Mouse (Mus musculus) left cerebral cortex, postnatal 14 days (tissue): ENCODE measurements at regions not wholly inside any gene's neighbourhood (a gene's known extent, or its start where the extent isn't known, plus 50 kb on each side); places are given as distances from the start of the nearest gene placed in this dataset.
A peak's percentile ranks its signal among the peaks of the same experiment; 100 is the strongest.

Experiments
- DNase-seq, 2 experiments: peaks; one replicate each; pipeline ENCODE4 v3.0.0; 2021 to 2022; ENCODE audit warnings: low spot score in 2 of 2, mixed read lengths in 1 of 2
- intact Hi-C: fragments of 180-260 bp; cut with DNase I; formaldehyde crosslinking; loops from one replicate; pipeline ENCODE4 v1.15.1; 2025

GRCm38 (mm10) chr3:41268516-41268915, 185.7 kb upstream of the Pgrmc2 start:
- no peak for DNase-seq
- intact Hi-C loops, result no loop called here

DNA sequence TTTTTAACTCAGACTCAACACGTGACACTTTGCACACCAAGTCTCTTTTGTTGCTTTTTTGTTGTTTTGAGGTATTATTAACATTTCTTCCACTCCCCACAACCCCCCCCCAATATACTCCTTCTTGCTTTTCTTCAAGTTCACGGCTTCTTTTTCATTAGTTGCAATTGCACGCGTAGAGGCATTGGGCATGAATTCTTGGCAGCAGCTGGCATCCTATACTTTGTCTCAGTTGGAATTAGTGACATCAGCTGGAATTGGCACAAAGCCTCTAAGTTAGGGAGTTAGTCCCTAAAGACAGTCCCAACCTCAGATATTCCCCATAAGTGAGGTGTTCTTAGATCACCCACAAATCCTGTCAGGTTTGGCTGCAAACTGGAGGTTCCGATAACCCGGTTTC, 183.4 kb upstream of the Pgrmc2 start:
- intact Hi-C loops, result no loop called here
- DNase-seq, result no peak

DNA sequence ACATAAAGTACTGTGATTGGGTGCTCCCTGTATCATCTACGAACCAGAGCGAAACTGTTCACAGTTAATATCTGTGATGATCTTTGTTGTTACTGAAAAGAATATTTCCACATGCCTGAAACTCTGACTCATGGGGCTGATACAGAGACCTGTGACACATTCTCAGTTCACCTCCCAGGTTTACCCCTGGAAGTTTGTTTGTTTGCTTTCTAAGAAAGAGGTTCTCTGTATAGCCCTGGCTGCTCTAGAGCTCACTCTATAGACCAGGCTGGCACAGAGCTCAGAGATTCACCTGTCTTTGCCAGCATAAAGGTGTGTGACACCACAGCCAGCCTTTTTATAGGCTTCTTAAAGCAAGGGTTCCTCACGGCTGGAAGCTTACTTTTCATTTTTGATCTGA, 182.6 kb upstream of the Pgrmc2 start:
- intact Hi-C loops, result no loop called here
- DNase-seq, result no peak

- intact Hi-C loops, result no loop called here
- DNase-seq, result no peak
Observed at GRCm38 (mm10) chr3:41258291-41258690, 175.4 kb upstream of the Pgrmc2 start.

- intact Hi-C loops, result no loop called here
Observed at GRCm38 (mm10) chr3:41244960-41245359, 162.1 kb upstream of the Pgrmc2 start.

DNA sequence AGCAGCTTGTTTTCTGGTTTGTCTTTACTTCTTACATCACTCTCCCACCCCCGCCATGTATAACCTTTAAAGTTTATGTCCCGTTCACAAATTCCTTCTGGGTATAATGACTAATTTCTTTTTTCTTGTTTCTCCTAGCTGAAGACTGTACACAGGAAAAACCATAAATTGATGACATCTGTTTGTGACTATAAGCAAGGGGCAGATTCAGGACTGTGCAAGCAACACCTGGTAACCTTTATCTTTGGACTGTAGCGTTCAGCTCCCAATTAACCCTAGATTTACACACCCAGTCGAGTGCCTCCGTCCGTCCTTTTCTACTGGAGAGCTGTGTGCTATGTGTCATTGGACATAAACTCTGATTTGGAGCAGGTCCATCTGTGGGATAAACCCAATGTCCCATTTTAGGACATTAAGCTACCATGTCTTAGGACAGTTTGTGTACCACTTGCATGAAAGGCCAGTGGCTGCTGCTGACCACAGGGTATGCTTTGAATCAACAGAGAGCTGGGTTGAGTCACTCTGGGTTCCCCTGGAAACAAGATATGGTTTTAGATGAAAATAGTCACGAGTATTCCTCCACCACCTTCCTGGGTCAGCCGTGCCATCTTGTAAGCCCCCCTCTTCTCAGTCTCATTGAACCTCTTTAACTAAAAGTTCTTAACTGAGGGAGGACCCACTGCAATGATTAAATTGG, 159.2 kb upstream of the Pgrmc2 start:
- intact Hi-C loops, result no loop called here
- DNase-seq, result no peak

More at GRCm38 (mm10) chr3:41244960-41245359, 162.1 kb upstream of the Pgrmc2 start:
- no peak for DNase-seq

- intact Hi-C loops, result no loop called here
Observed at GRCm38 (mm10) chr3:41239801-41240200, 157.0 kb upstream of the Pgrmc2 start.

DNA sequence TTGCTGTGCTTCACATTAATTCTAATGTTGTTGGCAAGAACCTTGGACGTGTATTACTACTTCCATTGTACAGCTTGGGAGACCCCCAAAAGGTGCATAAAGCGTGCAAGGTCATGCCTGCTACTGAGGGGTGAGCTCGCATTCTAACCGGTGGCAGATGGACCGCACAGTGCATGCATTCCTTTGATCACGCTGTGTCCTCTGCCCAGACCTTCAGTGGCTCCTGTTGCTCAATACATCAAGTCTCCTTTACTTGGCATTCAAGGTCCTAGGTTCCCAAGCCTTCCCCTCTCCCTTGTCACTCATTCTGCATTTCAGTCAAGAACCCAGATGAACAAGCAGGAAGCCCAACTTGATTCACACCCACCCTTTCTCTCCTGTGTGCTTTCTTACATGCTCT, 156.4 kb upstream of the Pgrmc2 start:
- intact Hi-C loops, result no loop called here
- no peak for DNase-seq

More at GRCm38 (mm10) chr3:41239801-41240200, 157.0 kb upstream of the Pgrmc2 start:
- DNase-seq, result no peak

DNA sequence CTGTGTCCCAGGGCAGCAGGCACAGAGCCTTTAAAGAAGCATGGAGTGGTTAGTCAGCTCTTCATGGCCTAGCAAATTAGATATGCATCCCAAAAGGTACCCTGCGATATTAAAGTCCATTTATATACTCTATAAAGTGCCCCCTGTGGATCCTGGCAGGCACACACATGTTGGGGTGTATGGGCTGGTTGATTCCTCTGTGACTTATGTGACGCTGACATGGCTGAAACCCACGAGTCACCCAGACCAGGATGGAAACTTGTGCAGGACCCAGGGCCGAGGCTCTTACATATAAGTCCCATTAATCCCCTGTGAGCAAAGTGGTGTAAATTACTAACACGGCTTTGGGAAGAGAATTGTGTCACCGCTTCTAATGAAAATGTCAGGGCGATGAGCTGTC, 155.2 kb upstream of the Pgrmc2 start:
- intact Hi-C loops, result no loop called here
- no peak for DNase-seq

GRCm38 (mm10) chr3:41235610-41236009, 152.8 kb upstream of the Pgrmc2 start:
- intact Hi-C loops, result no loop called here
- no peak for DNase-seq

GRCm38 (mm10) chr3:41234994-41235393, 152.1 kb upstream of the Pgrmc2 start:
- intact Hi-C loops, result no loop called here
- DNase-seq, result no peak

DNA sequence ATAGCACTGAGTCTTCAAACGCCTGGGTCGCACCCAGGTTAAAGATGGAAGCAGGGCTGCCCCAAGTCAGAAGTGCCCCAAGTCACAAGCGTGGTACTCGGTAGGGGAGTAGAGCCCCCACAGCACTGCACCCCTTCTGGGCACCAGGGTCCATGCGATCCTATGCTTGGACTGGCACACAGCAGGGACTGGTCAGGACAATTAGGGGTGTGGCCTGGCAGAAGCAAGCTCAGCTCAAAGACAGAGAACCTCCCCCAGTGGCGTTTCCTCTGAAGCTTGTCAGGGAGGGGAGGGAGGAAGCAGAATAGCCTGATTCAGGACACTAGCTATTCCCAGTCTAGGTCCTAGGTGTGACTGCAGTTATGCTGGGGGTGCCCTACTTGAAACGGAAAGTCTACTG, 151.3 kb upstream of the Pgrmc2 start:
- no peak for DNase-seq

DNA sequence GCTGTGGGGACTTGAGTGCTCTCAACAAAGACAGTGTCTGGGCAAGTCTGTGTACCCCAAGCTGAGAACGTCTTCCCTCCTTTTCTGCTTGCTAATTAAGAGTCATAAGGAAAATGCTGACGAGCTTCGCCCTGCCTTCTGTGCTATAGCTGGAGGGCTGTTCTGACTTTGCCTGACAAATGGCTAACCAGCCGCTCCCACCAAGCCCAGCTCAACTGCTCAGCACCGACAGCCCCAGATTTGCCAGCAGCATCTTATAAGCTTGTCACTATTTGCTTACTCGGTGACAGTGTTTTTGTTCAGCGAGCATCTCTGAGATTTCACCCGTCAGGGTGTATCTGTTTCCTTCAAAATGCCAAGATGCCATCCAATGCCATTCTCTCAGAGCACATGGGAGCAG, 150.6 kb upstream of the Pgrmc2 start:
- intact Hi-C loops, result no loop called here
- no peak for DNase-seq

More for the DNA sequence above, 151.3 kb upstream of the Pgrmc2 start:
- intact Hi-C loops, result no loop called here

DNA sequence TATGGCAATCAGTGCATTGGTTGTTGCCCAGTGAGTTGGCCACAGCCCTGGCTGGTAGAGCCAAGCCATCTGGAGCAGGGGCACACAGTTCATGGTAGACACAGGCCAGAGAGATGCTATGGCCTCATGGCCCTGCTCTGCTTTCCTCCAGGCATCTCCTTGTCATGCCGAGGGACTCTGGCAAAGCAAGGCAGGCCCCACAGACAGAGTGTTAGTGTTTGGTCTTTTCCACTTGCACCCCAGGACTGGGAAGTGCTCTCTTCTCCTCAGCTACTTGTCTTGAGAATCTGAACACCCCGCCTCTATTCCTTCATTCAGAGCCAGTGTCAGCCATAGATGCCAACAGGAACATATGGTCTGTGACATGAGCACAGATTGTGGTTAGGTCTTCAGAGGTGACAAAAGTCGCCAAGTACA, 148.1 kb upstream of the Pgrmc2 start:
- no peak for DNase-seq
- intact Hi-C loops, result no loop called here

GRCm38 (mm10) chr3:41229493-41229892, 146.6 kb upstream of the Pgrmc2 start:
- intact Hi-C loops, result loop anchor here (10.0 kb wide), 1 partner anchor 335 kb away; no protein-coding TSS in a partner anchor
- no peak for DNase-seq

- intact Hi-C loops, result loop anchor here (10.0 kb wide), 1 partner anchor 336 kb away; no protein-coding TSS in a partner anchor
- DNase-seq, result peak; percentile 56 to 72
Observed at GRCm38 (mm10) chr3:41228536-41228935, 145.7 kb upstream of the Pgrmc2 start.

DNA sequence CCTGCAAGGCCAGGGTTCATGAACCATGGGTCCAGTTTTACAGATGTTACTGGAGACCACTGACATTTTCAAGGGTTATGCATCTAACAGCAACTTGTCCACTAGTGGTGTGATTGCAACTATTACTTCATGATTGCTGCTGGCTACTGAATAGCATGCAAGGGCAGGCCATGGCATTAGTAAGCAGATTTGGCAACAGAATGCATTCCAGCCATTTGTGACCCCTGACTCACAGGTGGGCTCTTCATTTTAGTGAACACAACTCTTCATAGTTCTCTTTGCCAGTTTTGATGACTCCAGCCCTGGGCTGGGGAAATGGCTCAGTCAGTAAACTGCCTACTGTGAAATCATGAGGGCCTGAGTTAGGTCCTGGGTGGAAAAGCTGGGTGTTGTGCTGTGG, 137.9 kb upstream of the Pgrmc2 start:
- DNase-seq, result no peak
- intact Hi-C loops, result loop anchor here (10.0 kb wide), 1 partner anchor 344 kb away; no protein-coding TSS in a partner anchor

DNA sequence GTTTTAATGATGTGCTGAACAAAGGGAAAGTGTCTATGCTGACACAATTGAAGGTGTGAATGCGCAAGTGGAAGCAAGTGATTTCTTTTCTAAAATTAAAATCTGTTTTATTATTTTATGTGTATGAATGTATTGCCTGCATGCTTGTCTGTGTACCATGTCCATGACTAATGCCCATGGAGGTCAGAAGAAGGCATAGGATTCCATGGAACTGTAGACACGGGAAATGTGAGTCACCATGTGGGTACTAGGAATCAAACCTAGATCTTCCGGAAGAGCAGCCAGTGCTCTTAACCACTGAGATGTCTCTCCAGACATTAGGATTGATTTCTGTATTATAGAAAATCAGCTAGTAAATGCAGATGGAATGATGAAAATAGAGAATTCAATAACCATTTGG, 134.9 kb upstream of the Pgrmc2 start:
- DNase-seq, result no peak
- intact Hi-C loops, result no loop called here

DNA sequence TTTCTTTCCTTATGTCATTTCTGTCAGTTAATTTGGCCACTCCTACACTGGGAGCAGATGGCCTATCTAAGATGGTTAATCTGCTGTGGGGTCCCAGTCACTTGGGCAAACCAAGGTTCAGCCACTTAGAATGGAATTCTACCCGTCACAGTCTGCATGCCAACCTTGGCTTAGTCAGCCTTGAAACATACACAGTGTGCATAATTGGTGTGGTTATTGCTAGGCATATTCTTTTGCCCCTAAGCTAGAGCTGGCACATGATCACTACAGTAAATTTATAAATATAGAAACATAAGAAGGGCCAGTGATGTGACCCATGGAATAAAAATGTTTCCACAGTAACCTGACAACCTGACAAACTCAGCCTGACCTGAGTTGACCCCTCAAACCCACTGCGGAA, 130.7 kb upstream of the Pgrmc2 start:
- no peak for DNase-seq
- intact Hi-C loops, result no loop called here

DNA sequence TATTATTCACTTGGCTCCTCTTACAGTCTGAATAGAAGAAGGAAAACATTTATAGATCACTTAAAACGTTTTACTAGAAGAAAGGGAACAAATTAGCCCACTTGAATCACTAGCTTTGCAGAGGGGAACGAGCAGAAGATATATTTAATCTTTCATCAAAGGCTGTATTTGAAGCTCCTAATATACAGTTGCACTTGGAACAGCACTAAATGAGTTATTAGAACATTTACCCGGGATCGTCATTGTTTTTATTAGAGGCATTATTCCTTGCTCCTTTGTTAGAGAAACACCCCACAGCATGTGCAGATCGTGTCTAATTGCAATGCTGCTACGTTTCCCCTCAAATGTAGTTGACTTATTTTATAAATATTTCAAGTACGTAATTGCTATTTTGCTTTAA, 127.5 kb upstream of the Pgrmc2 start:
- intact Hi-C loops, result no loop called here
- no peak for DNase-seq

- intact Hi-C loops, result no loop called here
- no peak for DNase-seq
Observed at GRCm38 (mm10) chr3:41202895-41203294, 120.0 kb upstream of the Pgrmc2 start.

DNA sequence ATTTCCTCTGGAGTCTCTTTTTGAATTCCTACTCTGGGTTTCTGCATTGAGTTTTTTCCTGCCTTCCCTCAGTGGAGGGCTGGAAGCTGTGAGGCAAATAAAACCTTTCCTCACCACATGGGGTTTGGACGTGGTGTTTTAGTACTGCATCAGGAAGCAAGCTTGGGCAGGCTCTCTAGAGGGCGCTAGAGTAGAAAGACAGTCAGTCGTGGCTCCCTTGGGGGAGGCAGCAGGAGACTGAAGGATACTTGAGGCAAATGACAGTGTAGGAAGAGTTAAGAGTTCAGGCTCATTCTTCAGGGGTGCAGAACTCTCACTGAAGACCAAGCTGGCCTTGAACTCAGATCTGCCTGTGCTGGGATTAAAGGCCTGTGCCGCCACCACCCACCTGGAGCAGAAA, 118.9 kb upstream of the Pgrmc2 start:
- DNase-seq, result peak in 1 of 2 experiments; percentile 42
- intact Hi-C loops, result no loop called here
